Mouse (Mus musculus) MEL (cell line): ENCODE data around the gene AC124108.1.

Experiments used
- EP300 ChIP-seq, 2 experiments: IDR thresholded peaks; 2 replicates each; pipeline ENCODE4 v1.6.1; 2011; ENCODE audit warnings: improper control_type of control experiment in 2 of 2, low read length in 2 of 2, low read depth in 1 of 2, mild to moderate bottlenecking in 1 of 2
- GABPA ChIP-seq: IDR thresholded peaks from 2 replicates; pipeline ENCODE4 v1.6.1; 2012; ENCODE audit warnings: low read depth, mild to moderate bottlenecking, inconsistent platforms, low read length, improper control_type of control experiment, moderate library complexity
- JUND ChIP-seq: IDR thresholded peaks from 2 replicates; pipeline ENCODE4 v1.6.1; 2011; ENCODE audit warnings: low read depth, mild to moderate bottlenecking, improper control_type of control experiment, low read length
- NELFE ChIP-seq: IDR thresholded peaks from 2 replicates; pipeline ENCODE4 v1.6.1; 2011; ENCODE audit warnings: low read depth, low read length, improper control_type of control experiment
- ZC3H11A ChIP-seq: IDR thresholded peaks from 2 replicates; pipeline ENCODE4 v1.6.1; 2012; ENCODE audit warnings: low read depth, mild to moderate bottlenecking, inconsistent platforms, low read length, improper control_type of control experiment

DNA sequence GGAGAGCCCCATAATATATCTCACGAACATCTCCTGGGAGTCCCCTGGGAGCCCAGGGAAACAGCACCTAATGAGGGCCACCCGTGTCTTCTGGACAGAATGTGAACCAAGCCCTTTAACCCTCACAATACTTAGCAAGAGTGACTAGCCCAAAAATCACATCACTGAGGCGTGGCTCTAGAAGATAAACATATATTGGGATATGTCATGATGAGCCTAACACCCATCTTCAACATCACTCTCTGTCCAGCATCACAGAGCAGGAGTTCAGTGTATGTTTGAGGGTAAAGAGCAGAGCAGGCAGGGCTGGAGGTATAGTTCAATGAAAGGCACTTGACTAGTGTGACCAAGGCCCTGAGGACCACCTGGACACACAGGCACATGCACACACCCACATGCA lies 38.4 kb downstream of the AC124108.1 start, which contains the start of gene Gm10188:
- TF ChIP-seq JUND (no peak), ZC3H11A (no peak), NELFE (no peak), EP300 (IDR thresholded peaks at IDR 0.05; ENCODE audit: low read depth in 1 of 2, low read length in 2 of 2) (no peak), GABPA (no peak)
